Mouse (Mus musculus): ENCODE data around the gene Fam219a.

DNA sequence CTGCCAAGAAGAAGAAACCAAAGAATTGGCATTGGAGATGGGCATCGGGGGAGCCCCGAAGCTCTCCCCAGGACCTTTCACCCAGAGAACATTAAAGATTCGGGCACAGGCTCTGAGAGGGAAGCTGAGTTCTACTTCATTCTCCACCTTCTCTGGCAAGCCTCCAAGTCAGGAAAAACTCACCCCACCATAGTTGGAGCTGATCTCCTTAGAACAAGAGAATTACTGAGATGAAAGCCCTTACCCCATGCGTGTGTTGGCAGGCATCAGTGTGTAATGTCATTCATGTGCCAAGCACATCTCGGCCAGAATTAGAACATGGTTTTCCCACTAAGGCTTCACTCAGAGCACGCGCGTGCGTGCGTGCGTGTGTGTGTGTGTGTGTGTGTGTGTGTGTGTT lies 73.5 kb downstream of the Fam219a start:
- TF ChIP-seq POLR2A (IDR thresholded peaks at IDR 0.05; ENCODE audit: low read depth, low read length) (no peak), CTCF (IDR thresholded peaks at IDR 0.05; ENCODE audit: extremely low read depth, insufficient read depth, insufficient read length, insufficient replicate concordance) (no peak)
